Mouse (Mus musculus): ENCODE measurements at regions not wholly inside any gene's neighbourhood (a gene's known extent, or its start where the extent isn't known, plus 50 kb on each side); places are given as distances from the start of the nearest gene placed in this dataset.

DNA sequence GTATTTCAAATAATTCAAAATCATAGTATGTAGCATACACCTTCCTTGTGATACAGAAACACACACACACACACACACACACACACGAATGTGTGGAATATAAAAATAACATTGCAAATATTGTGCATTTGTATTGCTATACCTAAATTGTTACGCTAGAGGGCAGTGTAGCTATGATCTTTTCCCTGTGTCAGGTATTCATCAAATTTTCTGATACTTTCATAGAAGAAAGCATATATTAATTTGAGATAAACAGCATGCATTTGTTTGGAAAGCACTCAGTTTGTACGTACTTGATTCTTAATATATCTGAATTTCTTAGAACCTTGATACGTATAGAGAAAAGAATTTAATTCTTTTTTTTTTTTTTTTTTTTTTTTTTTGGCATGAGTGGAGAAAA is 1700.9 kb upstream of the Sel1l start:
- no peak for DNase-seq (ENCODE audit: low spot score in 2 of 2)

DNA sequence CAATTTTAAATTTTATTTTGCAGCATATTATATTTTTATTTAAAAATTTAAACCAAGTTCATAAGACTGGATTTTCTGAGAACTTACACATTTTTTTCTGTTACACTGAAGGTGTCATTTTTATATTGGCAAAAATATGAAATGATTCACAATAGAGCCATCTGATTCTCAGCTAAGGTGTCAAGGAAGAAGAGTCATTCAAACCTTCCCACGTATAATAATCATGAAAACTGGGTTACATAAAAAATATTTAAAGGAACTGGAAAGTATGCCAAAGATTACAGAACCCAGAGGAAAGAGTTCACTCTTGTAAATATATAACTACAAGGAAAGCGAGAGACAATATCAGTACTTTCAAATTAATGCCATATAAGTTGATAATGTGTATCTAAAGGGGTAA is 1674.5 kb upstream of the Sel1l start:
- DNase-seq (ENCODE audit: low spot score in 2 of 2), result no peak

- DNase-seq (ENCODE audit: low spot score in 2 of 2), result no peak
Observed at GRCm38 (mm10) chr12:93486381-93486780, 1637.4 kb upstream of the Sel1l start.

DNA sequence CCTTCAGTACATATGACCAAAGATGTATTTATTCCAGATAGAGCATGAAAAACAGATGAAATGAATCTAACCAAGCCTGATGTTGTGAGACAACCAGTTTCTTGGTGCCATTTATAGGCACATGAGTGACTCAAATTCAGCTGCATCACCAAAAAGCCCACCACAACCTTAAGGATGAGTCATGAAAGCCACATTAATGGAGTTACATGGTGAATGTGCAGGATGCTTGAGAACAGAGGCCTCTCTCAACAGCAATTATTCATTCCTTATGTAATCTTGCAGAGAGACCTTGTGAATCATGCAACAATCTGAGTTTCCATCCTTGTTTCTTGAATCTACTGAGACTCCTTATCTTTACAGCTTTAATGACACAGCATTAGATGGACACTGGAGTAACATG is 1613.1 kb upstream of the Sel1l start:
- peak in 1 of 2 experiments; percentile 7 for DNase-seq (ENCODE audit: low spot score in 2 of 2)

- no peak for DNase-seq (ENCODE audit: low spot score in 2 of 2)
Observed at GRCm38 (mm10) chr12:93449436-93449835, 1600.5 kb upstream of the Sel1l start.

DNA sequence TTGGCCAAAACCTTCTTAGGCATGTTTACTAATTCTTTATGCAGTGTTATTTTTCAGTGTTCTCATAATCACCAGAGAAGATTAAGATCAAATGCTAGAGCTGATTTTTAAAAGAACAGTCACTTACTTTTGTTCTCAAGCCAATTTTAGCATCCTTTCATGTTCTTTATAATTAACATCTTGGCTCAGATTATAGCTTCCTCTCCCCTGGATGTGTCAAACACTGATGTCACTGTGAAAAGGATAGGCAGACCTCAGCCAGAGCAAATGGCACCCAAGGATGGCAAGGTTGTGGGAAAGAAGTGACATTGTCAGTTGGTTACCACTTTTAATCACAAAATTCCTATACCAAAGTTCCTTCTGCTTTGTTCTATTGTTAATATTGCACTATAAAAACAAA is 1580.3 kb upstream of the Sel1l start:
- no peak for DNase-seq (ENCODE audit: low spot score in 2 of 2)

DNA sequence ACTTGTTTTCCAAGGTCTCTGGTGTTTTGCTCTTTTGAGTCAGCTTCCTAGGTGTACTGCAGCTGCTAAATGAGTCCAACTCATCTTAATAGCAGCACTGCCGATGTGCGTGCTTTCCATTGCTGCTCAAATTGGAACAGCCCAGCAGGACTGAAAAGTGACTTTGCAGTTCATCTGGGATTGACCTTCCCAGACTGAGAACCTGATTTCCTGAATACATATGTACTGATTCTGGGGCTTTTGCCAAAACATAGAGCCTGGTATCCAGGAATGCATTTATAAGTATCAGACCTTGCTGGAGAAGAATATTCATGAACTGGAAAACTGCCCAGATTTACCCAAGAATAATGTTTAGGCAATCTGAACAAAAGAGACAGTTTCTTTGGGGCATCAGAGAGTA is 1579.0 kb upstream of the Sel1l start:
- DNase-seq (ENCODE audit: low spot score in 2 of 2), result no peak

DNA sequence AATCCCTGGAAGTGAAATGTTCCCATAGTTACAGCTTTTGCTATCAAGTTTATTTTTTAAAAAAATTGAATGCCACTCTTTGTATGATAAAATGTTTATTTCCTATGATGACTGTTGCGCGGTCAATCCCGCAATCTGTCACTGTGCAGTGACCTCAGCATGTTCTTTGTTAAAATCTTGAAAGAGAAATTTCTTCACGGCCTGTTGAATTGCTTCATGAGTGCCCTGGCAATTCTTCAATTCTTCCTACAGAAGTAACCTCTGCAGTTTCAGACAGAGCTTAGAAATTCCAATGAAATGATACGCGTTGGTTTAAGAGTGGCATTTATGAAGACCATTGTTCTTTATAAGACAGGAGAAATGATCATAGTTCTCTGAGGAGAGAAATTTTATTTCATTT is 1567.4 kb upstream of the Sel1l start:
- no peak for DNase-seq (ENCODE audit: low spot score in 2 of 2)

DNA sequence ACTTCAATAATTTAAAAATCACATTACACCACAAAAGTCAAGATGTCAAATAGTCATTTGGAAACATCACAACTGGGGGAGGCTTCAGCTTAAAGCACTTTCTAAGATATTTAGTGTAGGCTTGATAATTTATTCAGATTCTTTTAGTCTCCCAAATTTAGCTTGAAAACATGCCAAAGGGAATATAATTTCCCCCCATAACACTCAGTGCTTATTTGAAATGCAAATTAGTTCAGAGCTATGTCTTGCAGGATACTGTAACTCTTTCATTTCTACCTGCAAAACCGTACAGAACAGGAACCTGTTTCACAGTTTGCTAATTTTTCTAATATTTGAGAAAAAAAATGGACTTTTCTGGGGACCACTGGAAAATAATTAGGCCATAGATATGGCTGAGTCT is 1566.8 kb upstream of the Sel1l start:
- no peak for DNase-seq (ENCODE audit: low spot score in 2 of 2)

GRCm38 (mm10) chr12:93385578-93385977 is 1536.6 kb upstream of the Sel1l start:
- no peak for DNase-seq (ENCODE audit: low spot score in 2 of 2)

- DNase-seq (ENCODE audit: low spot score in 2 of 2), result no peak
Observed at GRCm38 (mm10) chr12:93342933-93343332, 1494.0 kb upstream of the Sel1l start.

GRCm38 (mm10) chr12:93342525-93342924 is 1493.6 kb upstream of the Sel1l start:
- no peak for DNase-seq (ENCODE audit: low spot score in 2 of 2)

DNA sequence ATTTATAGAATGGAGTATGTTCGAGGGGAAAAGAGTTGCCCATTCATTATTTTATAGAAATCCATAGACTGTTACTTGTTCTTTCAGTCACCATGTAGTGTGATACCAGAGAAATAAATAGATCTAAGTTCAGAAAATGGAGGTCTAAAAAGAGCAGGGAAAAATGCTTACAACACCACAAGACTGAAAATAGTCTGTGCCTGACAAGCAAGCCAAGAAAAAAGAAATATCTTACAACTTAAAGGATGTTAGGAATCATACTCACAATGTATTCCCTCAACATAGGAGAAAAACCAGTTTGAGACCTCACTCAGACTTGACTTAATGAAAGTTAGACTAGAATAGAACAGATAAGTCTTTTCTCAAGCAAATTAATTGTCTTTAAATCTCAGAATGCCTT is 1486.6 kb upstream of the Sel1l start:
- no peak for DNase-seq (ENCODE audit: low spot score in 2 of 2)

DNA sequence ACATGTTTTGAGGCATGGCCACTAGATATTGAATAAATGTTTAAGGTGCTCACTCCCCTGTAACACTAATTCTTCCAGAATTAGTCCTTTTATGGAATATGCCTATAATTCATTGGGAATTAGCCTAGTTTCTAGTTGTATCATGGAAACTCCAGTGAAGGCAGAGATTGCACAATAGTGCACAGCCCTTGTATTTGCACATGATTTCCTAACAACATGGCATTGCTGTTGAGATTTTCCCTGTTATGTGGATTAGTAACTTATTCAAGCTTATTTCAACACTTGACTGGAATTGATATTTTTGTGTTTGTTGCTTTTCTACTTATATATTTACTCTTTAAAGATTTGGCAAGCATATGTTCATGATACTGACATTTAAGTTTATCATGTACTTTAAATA is 1463.3 kb upstream of the Sel1l start:
- no peak for DNase-seq (ENCODE audit: low spot score in 2 of 2)

DNA sequence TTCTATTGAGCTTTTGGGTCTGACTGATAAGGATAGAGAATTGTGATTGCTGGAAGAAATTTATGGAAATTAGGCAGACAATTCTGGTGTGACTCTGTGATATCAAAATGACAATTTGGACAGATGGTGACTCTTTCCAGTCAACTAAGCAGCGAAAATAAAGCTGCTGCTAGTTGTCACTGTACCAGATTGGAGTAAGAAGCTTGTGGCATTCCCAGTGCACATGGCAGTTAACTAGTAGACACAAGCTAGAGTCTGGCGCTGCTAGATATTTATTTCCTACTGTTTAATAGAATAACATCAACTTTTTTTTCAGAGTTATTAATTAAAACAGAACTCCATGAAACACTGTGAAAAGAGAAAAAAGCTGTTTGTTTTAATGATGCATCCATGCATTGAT is 1432.9 kb upstream of the Sel1l start:
- no peak for DNase-seq (ENCODE audit: low spot score in 2 of 2)

DNA sequence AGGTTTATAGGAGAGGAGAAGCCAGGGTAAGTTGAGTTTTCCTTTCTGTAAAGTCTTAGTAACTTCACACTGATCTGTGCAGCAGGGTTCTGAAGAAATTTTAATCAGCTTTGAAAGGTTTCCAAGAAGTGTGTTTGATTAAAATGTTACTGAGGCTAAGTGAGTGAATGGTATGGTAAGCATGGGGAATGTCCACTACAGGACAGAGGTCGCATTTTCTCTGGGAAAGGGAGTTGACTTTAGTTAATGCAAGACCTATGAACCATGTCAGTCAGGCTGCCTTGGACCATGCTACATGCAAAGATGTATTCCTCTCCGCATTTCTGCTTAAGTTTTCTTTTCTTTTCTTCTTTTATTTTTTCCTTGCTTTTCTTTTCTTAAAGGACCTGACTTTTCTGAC is 1424.7 kb upstream of the Sel1l start:
- DNase-seq (ENCODE audit: low spot score in 2 of 2), result no peak

DNA sequence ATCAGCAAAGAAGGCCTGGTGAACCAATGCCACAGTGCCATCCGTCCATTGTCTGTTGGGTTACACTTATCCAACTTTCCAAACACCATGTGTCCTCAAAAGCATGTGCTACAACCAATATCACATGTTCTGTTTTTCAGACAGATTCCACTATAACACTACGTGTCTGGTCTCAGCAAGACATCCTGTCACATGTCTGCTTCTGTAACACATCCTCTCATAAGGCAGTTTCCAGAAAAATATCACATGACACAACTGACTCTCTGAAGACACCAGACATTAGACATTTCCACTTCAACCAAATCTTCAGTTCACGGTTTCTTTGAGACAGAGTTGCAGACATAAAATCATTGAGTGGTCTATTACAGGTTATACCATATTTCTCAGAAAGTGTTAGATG is 1381.3 kb upstream of the Sel1l start:
- DNase-seq (ENCODE audit: low spot score in 2 of 2), result no peak

- DNase-seq (ENCODE audit: low spot score in 2 of 2), result no peak
Observed at GRCm38 (mm10) chr12:93226826-93227225, 1377.9 kb upstream of the Sel1l start.

DNA sequence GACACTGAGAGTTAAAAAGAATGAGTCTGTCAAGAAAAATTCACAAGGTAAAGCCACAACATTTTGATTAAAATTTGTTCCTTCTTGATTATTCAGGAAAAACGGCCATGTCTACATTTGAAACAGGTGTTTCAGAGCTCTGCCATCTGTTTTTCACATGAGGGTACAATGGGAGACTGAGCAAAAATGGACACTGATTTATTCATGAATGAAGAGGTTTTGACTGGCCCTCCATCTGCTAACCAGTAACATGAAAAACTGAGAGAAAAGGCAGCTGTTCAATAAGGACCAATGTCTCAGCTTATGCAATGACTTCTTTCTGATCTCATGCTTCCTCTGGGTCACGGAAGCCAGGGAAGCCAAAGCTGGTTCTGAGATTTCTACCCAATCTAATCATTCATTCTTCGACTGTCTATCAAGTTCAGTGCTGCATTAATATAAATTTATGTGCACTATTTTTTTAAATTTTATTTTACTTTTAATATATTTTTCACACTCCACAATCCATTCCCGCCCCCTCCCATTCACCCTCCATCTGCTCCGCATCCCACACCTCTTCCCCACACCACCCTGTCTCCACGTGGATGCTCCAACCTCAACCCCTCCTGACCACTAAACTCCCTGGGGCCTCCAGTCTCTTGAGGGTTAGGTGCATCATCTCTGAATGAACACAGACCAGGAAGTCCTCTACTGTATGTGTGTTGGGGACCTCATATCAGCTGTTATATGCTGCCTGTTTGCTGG is 1372.4 kb upstream of the Sel1l start:
- no peak for DNase-seq (ENCODE audit: low spot score in 2 of 2)

- no peak for DNase-seq (ENCODE audit: low spot score in 2 of 2)
Observed at GRCm38 (mm10) chr12:93207596-93207995, 1358.6 kb upstream of the Sel1l start.

DNA sequence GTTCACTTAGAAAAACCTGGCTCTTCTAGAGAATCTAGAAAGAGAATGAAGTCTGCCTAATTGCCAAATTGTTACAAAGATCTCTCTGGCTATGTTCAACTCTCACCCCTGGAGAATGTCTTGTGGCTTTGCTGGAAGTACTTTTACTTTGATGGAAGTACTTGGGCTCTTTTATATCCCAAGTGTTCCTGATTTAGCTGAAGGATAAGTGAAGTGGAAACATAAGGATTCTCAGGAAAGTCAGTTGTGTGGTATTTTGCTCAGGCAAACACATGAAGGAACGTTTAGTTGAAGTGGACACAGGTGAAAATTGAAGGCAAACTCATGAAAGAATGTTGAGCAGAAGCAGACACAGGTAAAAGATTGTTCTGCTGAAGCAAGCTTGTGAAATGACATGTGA is 1340.0 kb upstream of the Sel1l start:
- DNase-seq (ENCODE audit: low spot score in 2 of 2), result no peak

DNA sequence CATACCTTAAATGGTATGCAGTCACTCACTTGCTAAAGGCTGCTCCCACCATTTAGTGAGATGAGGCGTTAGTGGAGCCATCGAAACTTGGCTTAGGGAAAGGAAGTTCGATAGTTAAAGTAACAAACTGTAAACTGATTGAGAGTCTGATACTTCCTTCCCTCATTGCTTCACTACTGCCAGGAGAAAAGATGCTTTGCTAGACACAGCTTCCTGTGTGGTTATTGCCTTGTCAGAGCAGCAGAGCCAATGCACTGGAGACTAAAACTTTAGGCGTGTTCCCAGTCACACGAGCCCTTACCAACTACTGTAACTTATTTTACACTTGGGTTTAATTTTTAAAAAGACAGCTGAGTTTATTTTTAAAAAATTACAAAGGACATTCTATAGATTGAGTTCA is 1324.8 kb upstream of the Sel1l start:
- no peak for DNase-seq (ENCODE audit: low spot score in 2 of 2)

GRCm38 (mm10) chr12:93160252-93160651 is 1311.3 kb upstream of the Sel1l start:
- DNase-seq (ENCODE audit: low spot score in 2 of 2), result no peak

All from left cerebral cortex, adult 8-10 months (tissue).